Mouse (Mus musculus): ENCODE measurements around the gene Parvb. TPM values are rescaled to one million over a fixed set of nuclear protein-coding genes. Genes with fewer than 3 reads are reported as not detected.

Gene Parvb
- total and polyA plus RNA-seq, 3 experiments = 4.8 to 58.0 TPM; not detected in 1

DNA sequence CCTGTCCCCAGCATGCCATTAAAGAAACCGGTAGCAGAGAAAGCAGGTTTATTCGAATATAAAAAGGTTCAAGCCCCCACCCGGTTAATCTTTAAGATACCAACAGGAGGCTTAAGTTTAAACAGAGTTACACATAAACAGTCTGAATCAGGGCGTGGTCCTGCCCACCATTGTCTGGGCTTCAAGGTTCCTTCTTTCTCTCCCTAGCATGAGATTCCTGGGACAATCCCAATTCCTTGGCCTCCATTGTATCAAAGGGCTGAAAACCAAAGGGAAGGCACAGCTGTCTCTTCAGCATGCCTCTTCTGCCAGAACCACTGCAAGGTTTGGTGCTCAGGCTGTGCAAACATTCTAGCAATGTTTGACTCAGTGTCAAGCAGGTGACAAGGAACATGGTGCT is 45.6 kb upstream of the Parvb start:
- Histone ChIP-seq H3K9ac (ENCODE audit: control insufficient read depth, low read depth, low read length, poor library complexity, severe bottlenecking) (no peak overlapping the region), H3K4me3 (ENCODE audit: control insufficient read depth in 1 of 2, insufficient read depth in 1 of 2, low read depth in 2 of 2, low read length in 2 of 2) (no peak overlapping the region), H3K4me1 (ENCODE audit: control insufficient read depth in 1 of 2, insufficient read depth in 2 of 2, low read length in 2 of 2) (peaks cover 0 to 14% of the 10 kb centered on the region in 2 experiments; a peak in 1 of 4 replicates), H3K9me3 (replicated peaks; ENCODE audit: insufficient read depth, low read length) (no peaks in the 10 kb centered on the region), H3K79me2 (ENCODE audit: control insufficient read depth, insufficient read depth, low read length, poor library complexity) (no peaks in the 10 kb centered on the region), H3K27me3 (ENCODE audit: control insufficient read depth in 1 of 2, insufficient read depth in 2 of 2, low read length in 2 of 2) (peaks cover 0 to 1% of the 10 kb centered on the region in 2 experiments; a peak in 1 of 4 replicates), H3K27ac (ENCODE audit: control insufficient read depth, low read depth, low read length) (no peak overlapping the region), H3K36me3 (ENCODE audit: control insufficient read depth in 1 of 2, insufficient read depth in 2 of 2, low read length in 2 of 2) (peaks cover 0 to 3% of the 10 kb centered on the region in 2 experiments; a peak in 2 of 4 replicates)
- no peak for TF ChIP-seq GATA1 (IDR thresholded peaks at IDR 0.05; ENCODE audit: low read depth, low read length)
- TF ChIP-seq ZNF384 (IDR thresholded peaks at IDR 0.05; ENCODE audit: low read depth, low read length) = no peak
- no peak for TF ChIP-seq NELFE (IDR thresholded peaks at IDR 0.05; ENCODE audit: low read depth, low read length)
- no peak for TF ChIP-seq E2F4 (IDR thresholded peaks at IDR 0.05; ENCODE audit: borderline replicate concordance, low read depth, low read length)
- TF ChIP-seq SMC3 (IDR thresholded peaks at IDR 0.05; ENCODE audit: low read depth, low read length) = no peak
- TF ChIP-seq HCFC1 (IDR thresholded peaks at IDR 0.05; ENCODE audit: low read depth, low read length) = no peak
- no peak for DNase-seq (ENCODE audit: low read depth, low spot score)

DNA sequence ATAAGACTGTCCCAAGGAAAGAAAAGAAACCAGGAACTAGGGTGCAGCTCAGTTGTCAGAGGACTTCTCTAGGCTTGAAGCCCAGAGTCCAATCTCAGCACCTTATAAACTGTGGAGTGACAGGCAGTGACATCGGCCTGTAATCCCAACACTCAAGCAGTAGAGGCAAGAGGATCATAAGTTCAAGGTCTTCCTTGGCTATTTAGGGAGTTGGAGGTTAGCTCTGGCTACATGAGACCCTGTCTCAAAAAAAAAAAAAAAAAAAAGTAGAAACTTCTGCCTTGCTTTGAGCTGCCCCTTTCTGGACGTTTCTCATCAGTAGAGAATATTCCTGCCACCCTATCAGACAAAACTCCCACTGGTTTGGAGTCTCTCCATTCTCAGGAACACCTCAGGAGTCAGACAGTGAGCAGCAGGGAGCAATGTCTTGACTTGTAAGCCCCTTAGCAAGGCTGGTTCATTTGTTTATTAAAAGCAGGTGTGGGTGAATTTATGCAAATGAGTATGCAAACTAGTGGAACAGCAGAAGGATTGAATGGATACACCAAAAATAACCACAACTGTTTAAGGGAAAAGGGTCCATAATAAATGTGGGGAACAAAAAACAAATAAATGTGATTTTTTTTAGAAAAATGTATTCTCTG is 42.8 kb upstream of the Parvb start:
- Histone ChIP-seq H3K9ac (ENCODE audit: control insufficient read depth, low read depth, low read length, poor library complexity, severe bottlenecking) (no peak overlapping the region), H3K4me1 (ENCODE audit: control insufficient read depth in 1 of 2, insufficient read depth in 2 of 2, low read length in 2 of 2) (peaks cover 0 to 21% of the 10 kb centered on the region in 2 experiments; a peak in 1 of 4 replicates), H3K36me3 (ENCODE audit: control insufficient read depth in 1 of 2, insufficient read depth in 2 of 2, low read length in 2 of 2) (peaks cover 0 to 8% of the 10 kb centered on the region in 2 experiments; a peak in 2 of 4 replicates), H3K27ac (ENCODE audit: control insufficient read depth, low read depth, low read length) (no peak overlapping the region), H3K9me3 (replicated peaks; ENCODE audit: insufficient read depth, low read length) (no peaks in the 10 kb centered on the region), H3K4me3 (ENCODE audit: control insufficient read depth in 1 of 2, insufficient read depth in 1 of 2, low read depth in 2 of 2, low read length in 2 of 2) (no peak overlapping the region), H3K27me3 (ENCODE audit: control insufficient read depth in 1 of 2, insufficient read depth in 2 of 2, low read length in 2 of 2) (no peaks in the 10 kb centered on the region), H3K79me2 (ENCODE audit: control insufficient read depth, insufficient read depth, low read length, poor library complexity) (peaks cover 21% of the 10 kb centered on the region)
- DNase-seq (ENCODE audit: low read depth, low spot score) = no peak
- TF ChIP-seq HCFC1 (IDR thresholded peaks at IDR 0.05; ENCODE audit: low read depth, low read length) (no peak), KAT2A (conservative IDR thresholded peaks at IDR 0.05; ENCODE audit: low read depth, low read length) (no peak), RAD21 (IDR thresholded peaks at IDR 0.05; ENCODE audit: low read depth, low read length) (no peak), ZMIZ1 (IDR thresholded peaks at IDR 0.05; ENCODE audit: low read depth, low read length) (no peak), SMC3 (IDR thresholded peaks at IDR 0.05; ENCODE audit: low read depth, low read length) (no peak), SIN3A (IDR thresholded peaks at IDR 0.05; ENCODE audit: low read length) (no peak), MYC (IDR thresholded peaks at IDR 0.05; ENCODE audit: low read depth, low read length) (no peak), RCOR1 (IDR thresholded peaks at IDR 0.05; ENCODE audit: low read depth, low read length) (no peak), CTCF (IDR thresholded peaks at IDR 0.05 in 2 of 3, conservative IDR thresholded peaks at IDR 0.05 in 1 of 3; ENCODE audit: control insufficient read depth in 1 of 3, insufficient read depth in 1 of 3, low read depth in 2 of 3, low read length in 3 of 3, poor library complexity in 1 of 3, severe bottlenecking in 1 of 3) (no peak), MAFK (IDR thresholded peaks at IDR 0.05; ENCODE audit: borderline replicate concordance, low read depth, low read length) (no peak), UBTF (IDR thresholded peaks at IDR 0.05; ENCODE audit: borderline replicate concordance, insufficient read depth, low read depth, low read length) (no peak), CHD1 (IDR thresholded peaks at IDR 0.05; ENCODE audit: low read depth, low read length) (no peak), POLR2AphosphoS2 (IDR thresholded peaks at IDR 0.05; ENCODE audit: low read length) (no peak), ZC3H11A (IDR thresholded peaks at IDR 0.05; ENCODE audit: low read depth, low read length) (no peak)

Measured in MEL (cell line).